Comparison of ENCODE assay signal across 8 mouse cellular contexts in genomic region chr5:36489225-36489624, GRCm38 (mm10). TPM values are rescaled to one million over a fixed set of nuclear protein-coding genes. Genes with fewer than 3 reads are reported as not detected.
DNase-seq lines count a peak whose midpoint lies in the region; ATAC-seq and TF ChIP-seq lines count a peak whose summit lies in the region.
"Had no signal": no experiment of that assay in that cellular context is flagged by ENCODE, and none has a peak within 500 bp of the region (broad histone marks: within the 10 kb centered on the region; RNA-seq: fewer than 3 reads in every experiment).

No protein-coding gene starts in this region.

- H3K4me1 ChIP-seq in kidney, adult 2 months (ENCODE audit: control insufficient read depth, insufficient read depth, low read length): peaks cover 5% of the 10 kb centered on the region; the same call in 1 of the 2 replicates
- peaks cover 16% of the 10 kb centered on the region for H3K4me1 ChIP-seq in kidney, embryonic 16.5 days (ENCODE audit: insufficient read depth, low read length)
- peaks cover 4% of the 10 kb centered on the region; the same call in 1 of the 2 replicates for H3K4me1 ChIP-seq in lung, adult 2 months (ENCODE audit: control insufficient read depth, insufficient read depth, low read length)

- H3K36me3 ChIP-seq in kidney, adult 2 months (ENCODE audit: control insufficient read depth, insufficient read depth, low read length): no peaks in the 10 kb centered on the region
- peaks cover 21% of the 10 kb centered on the region for H3K36me3 ChIP-seq in kidney, embryonic 16.5 days (ENCODE audit: insufficient read depth, low read length)

- no peak overlapping the region for H3K4me2 ChIP-seq in kidney, embryonic 16.5 days (replicated peaks; ENCODE audit: low read depth, low read length)
- H3K4me2 ChIP-seq: limb, embryonic 15.5 days had no signal

- no peak overlapping the region for H3K27ac ChIP-seq in kidney, adult 2 months (ENCODE audit: insufficient read depth, low read depth, low read length)
- H3K27ac ChIP-seq in kidney, embryonic 16.5 days (ENCODE audit: low read length): no peak overlapping the region
- H3K27ac ChIP-seq: limb, embryonic 15.5 days had no signal

- 37% methylated on average over 2 of the region's 2 CpGs for WGBS in kidney, adult 2 months
- WGBS in kidney, embryonic 16.5 days: 54% methylated on average over 2 of the region's 2 CpGs
- WGBS in lung, adult 2 months: 39% methylated on average over 2 of the region's 2 CpGs

- no peaks in the 10 kb centered on the region for H3K27me3 ChIP-seq in kidney, adult 2 months (replicated peaks; ENCODE audit: control insufficient read depth, insufficient read depth, low read length)
- peaks cover 10% of the 10 kb centered on the region; the same call in 1 of the 2 replicates for H3K27me3 ChIP-seq in kidney, embryonic 16.5 days (ENCODE audit: insufficient read depth, low read length)

- DNase-seq in kidney, adult 2 months: peak; percentile 57
- DNase-seq in MN1 (ENCODE audit: low spot score): peak; percentile 54
- peak; percentile 55 for DNase-seq in brain, adult 2 months (ENCODE audit: low read depth, low spot score)
- DNase-seq in lung, adult 2 months: peak; percentile 38
- DNase-seq in spleen, adult 12 weeks (ENCODE audit: low spot score): no peak
- no peak for DNase-seq in left cerebral cortex, adult 8-10 months (ENCODE audit: low spot score in 2 of 2)

- no peak overlapping the region for H3K4me3 ChIP-seq in kidney, adult 2 months (ENCODE audit: insufficient read depth, low read depth, low read length)
- no peak overlapping the region for H3K4me3 ChIP-seq in kidney, embryonic 16.5 days (ENCODE audit: low read length)
- H3K4me3 ChIP-seq in lung, adult 2 months (replicated peaks; ENCODE audit: extremely low read depth, low read depth, low read length): no peak overlapping the region
- H3K4me3 ChIP-seq: limb, embryonic 15.5 days had no signal

- peak; percentile 80 for TF ChIP-seq CTCF in kidney, adult 2 months (conservative IDR thresholded peaks at IDR 0.05; ENCODE audit: insufficient read depth, insufficient read length, low read depth, low read length)
- peak; percentile 75 for TF ChIP-seq CTCF in lung, adult 2 months (IDR thresholded peaks at IDR 0.05; ENCODE audit: insufficient read depth, low read length)

- ATAC-seq in kidney, embryonic 16.5 days (ENCODE audit: low FRiP score, low TSS enrichment): no peak

- no peak for TF ChIP-seq POLR2A in kidney, adult 2 months (IDR thresholded peaks at IDR 0.05; ENCODE audit: low read depth, low read length)
- TF ChIP-seq POLR2A in lung, adult 2 months (IDR thresholded peaks at IDR 0.05; ENCODE audit: borderline replicate concordance, extremely low read depth, low read depth, low read length): no peak

- H3K9me3 ChIP-seq in kidney, embryonic 16.5 days (ENCODE audit: low read length): no peaks in the 10 kb centered on the region
- H3K9me3 ChIP-seq: limb, embryonic 15.5 days had no signal

- H3K9ac ChIP-seq in kidney, embryonic 16.5 days (replicated peaks; ENCODE audit: low read length): no peak overlapping the region
- H3K9ac ChIP-seq: limb, embryonic 15.5 days had no signal

RNA-seq across cellular contexts. Expression of gene Ccdc96, which starts 4.8 kb away (rescaled TPM):
- 0.26 and 0.28 TPM in 2 replicates for polyA plus RNA-seq in kidney, adult 2 months (2012; rRNA removed)
- polyA plus RNA-seq in kidney, embryonic 16.5 days (2015; fragmentation: Nextera tagmentation; extraction: Ambion mirVana): 0.76 and 0.81 TPM in 2 replicates
- polyA plus RNA-seq in lung, adult 2 months (2012; rRNA removed): 0.37 and 0.82 TPM in 2 replicates
- total RNA-seq in left cerebral cortex, adult 8-10 months (2022): 1 to 10 TPM in 2 of 4 experiments, under 1 TPM in 2; 0.59 to 1.1 (median 0.99) TPM

RNA-seq across cellular contexts. Expression of gene Tada2b, which starts 5.1 kb away (rescaled TPM):
- 17.0 and 18.7 TPM in 2 replicates for polyA plus RNA-seq in kidney, adult 2 months (2012; rRNA removed)
- polyA plus RNA-seq in kidney, embryonic 16.5 days (2015; fragmentation: Nextera tagmentation; extraction: Ambion mirVana): 2.0 and 2.2 TPM in 2 replicates
- polyA plus RNA-seq in lung, adult 2 months (2012; rRNA removed): 13.4 and 13.9 TPM in 2 replicates
- 10 to 100 TPM; 30.0 to 32.6 (median 30.5) TPM for total RNA-seq in left cerebral cortex, adult 8-10 months (2022)

RNA-seq across cellular contexts. Expression of gene Grpel1, which starts 24.4 kb away (rescaled TPM):
- 30.5 and 38.4 TPM in 2 replicates for polyA plus RNA-seq in kidney, adult 2 months (2012; rRNA removed)
- 62.9 and 66.4 TPM in 2 replicates for polyA plus RNA-seq in kidney, embryonic 16.5 days (2015; fragmentation: Nextera tagmentation; extraction: Ambion mirVana)
- 7.0 and 9.1 TPM in 2 replicates for polyA plus RNA-seq in lung, adult 2 months (2012; rRNA removed)
- 10 to 100 TPM; 21.3 to 24.9 (median 22.8) TPM for total RNA-seq in left cerebral cortex, adult 8-10 months (2022)

Comparison
In these comparisons a context has a peak if more than half of its experiments do, and no peak if none do; other contexts are left out.
1. DNase-seq: peak in kidney, adult 2 months (single experiment), MN1 (single experiment), brain, adult 2 months (single experiment) and lung, adult 2 months (single experiment); none in spleen, adult 12 weeks (single experiment) and left cerebral cortex, adult 8-10 months (0 of 2).